Mouse (Mus musculus): ENCODE measurements around the gene Pelp1.

DNA sequence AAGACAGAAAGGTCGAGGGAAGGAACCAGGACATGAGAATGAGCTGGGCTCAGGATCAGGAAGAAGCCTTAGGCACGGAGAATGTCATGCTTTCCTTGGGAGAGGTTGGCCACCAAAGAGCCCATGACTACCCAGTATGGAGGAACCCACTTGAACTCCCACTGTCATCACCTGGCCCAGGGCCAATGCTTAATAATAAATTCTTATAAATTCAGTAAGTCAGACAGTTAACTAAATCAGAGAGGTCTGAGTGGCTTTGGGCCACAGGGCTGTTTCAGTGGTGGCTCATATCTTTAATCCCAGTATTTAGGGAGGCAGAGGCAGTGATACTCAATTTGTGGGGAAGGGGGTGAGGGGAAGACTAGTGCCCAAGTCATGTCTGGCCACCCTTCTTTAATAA, 41.1 kb upstream of the Pelp1 start:
- TF ChIP-seq EP300 (IDR thresholded peaks at IDR 0.05; ENCODE audit: insufficient read depth, low read depth, low read length) (no peak), CTCF (IDR thresholded peaks at IDR 0.05; ENCODE audit: low read depth, low read length) (no peak)

All from ES-Bruce4 (cell line).